Mouse (Mus musculus): ENCODE data around the gene Grik1.
A peak's percentile ranks its signal among the peaks of the same experiment; 100 is the strongest.

Gene Grik1

DNA sequence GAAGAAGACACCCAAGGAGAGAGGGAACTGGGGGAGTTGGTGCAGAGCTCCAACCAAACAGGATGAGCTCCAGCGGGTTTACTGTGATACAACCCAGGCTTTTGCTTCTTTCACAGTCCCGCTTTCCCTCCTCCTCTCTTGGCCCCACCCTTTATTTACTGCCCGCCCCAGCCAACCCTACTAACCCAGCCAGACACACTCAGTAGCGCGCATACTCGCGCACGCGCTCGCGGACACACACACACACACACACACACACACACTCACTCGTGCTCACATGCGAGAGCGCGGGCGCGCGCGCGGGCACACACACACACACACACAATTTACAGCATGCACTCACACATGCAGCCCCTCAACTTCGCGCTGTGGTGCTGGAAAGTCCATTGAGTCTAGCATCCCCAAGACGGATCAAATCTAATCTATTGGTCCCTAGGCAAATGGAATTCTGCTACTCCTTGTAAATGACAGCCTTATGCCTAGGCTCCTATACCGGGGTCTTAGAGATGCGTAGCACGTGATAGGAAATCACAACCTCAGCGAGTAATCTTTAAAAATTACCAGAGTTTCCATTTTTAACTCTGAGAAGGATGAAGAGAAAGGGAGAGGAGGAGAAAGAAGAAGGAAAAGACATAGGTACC, at the start of gene Grik1:
Gene Grik1 (minus strand): TSS at position 134 of the 641 bp plus-strand sequence.
- peak; percentile 75 for DNase-seq (ENCODE audit: low read depth, low spot score)

DNA sequence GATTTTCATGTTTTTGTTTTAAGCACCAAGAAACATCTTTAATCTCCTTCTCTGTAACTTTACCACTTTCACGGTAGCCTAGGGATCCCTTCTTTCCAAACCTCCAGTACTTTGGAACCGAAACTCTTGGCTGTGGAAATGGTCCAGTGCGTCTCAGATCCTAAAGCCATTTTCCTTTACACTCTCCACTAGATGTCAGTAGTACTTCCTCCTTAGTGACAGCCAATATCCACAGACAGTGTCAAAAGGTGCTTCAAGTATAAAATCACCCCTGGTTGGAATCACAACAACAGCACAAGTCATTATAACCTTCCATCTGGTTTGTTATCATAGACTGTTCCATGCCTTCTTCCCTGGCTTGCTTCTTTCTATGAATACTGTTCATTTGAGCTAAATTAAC, 4.1 kb upstream of the Grik1 start:
- DNase-seq (ENCODE audit: low read depth, low spot score): peak; percentile 25

DNA sequence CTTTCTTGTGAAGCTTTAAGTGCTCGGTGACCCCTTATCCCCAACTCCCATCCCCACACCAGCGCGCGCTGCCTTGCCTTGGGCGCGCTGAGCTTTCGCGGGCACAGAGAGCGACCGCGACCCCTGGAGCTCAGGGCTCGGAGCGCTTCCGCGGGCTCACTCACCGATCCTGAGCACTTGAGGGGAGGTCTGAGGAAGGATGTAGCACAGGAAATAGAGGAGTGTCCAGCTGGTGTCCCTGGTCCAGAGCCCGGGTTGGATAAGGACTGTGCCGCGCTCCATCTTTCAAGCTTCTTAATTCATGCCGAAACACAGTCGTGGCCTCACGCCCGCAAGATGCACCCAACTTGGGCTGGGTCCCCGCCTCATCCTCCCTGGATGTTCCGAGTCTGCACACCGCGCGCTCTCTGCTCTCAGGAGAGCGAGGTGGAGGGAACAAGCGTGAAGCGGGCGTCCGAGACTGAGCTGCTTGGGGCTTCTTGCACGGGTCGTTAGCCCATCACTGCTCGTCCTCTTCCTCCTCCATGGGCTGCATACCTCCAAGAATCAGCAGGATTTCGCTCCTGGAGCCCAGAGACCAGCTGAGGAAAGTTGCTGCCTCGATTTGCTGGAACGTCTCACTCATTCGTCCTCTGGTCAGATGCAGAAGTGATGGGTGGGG, 514 bp downstream of the Grik1 start:
- peak; percentile 36 for DNase-seq (ENCODE audit: low read depth, low spot score)

DNA sequence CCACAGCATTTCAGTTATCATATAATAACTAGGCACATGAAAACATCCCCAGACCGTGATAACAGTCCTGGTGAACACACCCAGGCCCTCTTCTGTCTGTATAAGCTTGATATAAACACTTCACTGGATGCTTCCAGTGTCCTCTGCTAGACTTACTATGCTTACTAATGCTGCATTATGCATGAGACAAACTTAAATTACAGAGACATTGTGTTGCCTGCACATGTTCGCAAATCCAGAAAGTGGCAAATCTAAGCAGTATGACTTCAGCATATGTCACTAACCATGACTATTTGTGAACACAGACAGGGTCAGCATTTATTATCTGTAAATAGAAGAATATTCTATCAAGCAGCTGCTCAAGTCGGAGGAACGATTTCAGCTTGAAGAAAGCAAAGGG, 31.7 kb downstream of the Grik1 start:
- DNase-seq (ENCODE audit: low read depth, low spot score): no peak

DNA sequence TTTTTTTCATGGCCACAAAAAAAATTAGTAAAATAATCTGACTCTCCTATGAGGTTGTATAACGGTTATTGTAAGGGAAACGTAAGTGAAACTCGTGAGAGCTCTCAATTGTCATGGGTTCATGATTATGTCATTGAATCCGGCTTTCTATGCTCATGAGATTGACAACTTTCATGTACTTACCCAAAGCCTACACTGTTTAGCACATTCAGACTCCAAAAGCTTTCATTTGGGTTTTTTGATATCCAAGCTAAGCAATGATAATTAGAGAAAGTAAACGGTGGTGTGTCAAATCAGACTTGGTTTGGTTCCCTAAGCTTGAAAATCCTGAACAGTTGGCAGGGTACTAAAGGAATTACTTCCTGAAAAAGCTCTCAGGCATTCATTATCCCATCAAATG, 33.0 kb downstream of the Grik1 start:
- no peak for DNase-seq (ENCODE audit: low read depth, low spot score)

DNA sequence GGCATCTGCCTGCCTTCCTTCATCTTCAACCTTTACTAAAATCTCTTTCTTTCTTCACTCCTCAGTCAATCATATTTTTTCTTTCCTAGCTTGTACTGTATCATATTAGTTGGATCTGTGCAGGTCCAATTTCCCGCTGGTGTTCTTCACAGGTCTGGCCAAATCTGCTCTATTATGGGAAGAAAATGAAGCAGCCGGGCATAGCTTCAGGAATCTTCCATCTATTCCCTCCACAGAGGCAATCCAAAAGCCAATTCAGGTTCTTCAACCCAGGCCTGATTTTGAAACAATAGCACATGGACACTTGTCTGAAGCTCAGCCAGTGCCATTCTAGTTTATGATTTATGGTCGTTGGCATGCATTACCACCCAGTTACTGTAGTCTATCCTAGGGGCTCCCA, 34.0 kb downstream of the Grik1 start:
- DNase-seq (ENCODE audit: low read depth, low spot score): no peak

DNA sequence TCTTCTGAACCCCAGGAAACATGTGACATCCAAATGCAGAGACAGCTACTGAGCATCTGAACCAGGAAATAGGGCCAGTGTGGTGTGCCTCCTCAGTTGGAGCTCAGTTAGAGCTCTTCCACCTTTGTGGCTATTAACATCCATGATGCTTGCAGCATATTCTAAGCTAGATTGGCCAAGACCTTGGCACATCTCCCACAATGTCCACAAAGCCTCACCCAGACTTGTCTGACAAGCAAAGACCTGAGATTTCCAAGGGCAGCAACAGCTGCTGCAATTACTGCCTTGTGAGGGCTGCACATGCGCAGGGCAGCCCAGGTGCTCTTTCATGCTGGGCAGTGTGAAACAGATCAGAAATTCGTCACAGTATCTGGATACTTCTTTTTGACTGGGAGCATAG, 37.4 kb downstream of the Grik1 start:
- no peak for DNase-seq (ENCODE audit: low read depth, low spot score)

DNA sequence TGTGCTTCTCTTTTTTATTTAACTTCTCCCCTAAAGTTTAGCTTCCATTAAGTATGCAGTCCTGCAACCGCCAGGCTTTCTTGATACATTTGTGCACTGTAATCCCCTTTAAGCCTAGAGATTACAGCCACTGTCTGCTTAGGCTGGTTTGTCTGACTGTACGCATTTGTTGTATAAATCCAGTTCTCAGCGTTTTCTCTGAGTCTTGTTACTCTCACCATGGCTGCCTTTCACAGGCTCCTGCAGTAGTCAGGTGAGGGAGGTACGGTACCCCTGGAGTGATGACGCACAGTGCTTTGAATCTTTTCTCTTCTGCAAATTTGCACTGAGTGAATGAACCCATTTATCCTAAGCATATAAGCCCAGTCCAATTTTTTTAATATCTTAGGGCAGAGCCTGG, 39.0 kb downstream of the Grik1 start:
- DNase-seq (ENCODE audit: low read depth, low spot score): no peak

DNA sequence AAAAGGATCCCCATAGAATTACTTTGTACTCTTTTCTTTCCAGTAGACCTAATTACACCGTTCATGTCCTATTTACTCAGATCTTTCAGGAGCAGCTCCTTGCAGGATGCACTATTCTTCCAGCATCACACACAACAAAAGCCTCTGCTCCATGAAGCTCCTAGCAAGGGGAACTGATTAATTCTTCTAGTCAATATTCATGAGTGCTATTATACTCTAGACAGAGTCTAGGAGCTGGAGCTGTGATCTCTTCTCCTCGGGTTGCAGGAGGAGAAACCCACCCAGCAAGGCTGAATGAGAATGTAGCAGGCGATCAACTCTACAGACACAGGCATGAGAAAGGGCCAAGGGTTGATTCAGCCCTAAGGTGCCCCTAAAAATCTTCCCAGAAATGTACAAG, 40.2 kb downstream of the Grik1 start:
- no peak for DNase-seq (ENCODE audit: low read depth, low spot score)

DNA sequence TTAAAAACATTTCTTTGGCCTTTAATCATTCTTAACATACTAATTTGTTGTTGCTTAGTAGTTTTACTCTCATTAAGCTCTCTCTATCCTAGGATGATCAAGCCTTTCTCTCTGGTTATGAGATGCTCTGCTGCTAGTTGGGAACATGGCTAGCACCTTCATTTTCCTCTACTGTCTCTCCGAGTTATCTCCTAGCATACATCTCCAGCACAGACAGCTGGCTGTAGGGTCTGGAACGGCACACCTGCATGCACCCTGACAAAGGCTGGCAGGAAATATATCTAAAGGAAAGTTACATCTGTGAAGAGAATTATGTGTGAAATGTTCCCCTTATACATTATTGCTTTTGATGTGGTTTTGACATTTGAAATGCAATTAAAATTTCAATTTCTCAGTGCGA, 42.5 kb downstream of the Grik1 start:
- DNase-seq (ENCODE audit: low read depth, low spot score): no peak

DNA sequence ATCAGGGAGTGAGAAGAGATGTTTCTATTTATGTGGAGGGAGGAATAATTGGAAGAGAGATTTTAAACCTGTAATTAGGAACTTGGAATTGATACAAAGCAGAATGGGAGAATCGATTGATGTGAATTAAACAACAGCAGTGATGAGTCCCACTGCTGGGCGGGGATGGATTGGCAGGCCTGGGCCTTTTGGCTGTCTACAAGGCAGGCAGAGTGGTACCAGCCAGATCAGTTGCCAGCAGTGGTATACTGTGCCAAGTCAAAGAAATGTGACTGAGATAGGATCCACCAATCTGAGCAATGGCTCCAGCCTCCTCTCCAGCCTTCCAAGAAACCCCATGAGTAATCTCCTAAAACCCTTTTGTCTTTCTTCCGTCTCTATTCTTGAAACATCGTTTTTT, 45.4 kb downstream of the Grik1 start:
- DNase-seq (ENCODE audit: low read depth, low spot score): peak; percentile 31

DNA sequence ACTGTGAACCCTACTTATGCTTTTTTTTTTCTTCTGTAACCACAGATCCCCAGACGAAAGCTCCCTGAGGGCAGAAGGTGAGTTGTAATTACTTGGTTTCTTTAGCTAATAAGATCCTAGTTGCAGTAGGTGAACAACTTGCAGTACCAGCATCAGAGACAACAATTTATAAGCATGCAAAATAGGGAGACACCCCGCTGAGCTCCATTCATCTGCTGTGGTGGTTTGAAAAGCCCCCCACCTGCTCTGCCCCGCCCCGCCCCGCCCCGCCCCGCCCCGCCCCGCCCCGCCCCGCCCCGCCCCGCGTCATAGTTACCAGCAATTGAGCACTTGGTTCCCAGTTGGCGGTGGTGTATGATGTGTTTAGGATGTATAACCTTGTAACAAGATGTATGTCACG, 64.4 kb downstream of the Grik1 start:
- DNase-seq (ENCODE audit: low read depth, low spot score): no peak

DNA sequence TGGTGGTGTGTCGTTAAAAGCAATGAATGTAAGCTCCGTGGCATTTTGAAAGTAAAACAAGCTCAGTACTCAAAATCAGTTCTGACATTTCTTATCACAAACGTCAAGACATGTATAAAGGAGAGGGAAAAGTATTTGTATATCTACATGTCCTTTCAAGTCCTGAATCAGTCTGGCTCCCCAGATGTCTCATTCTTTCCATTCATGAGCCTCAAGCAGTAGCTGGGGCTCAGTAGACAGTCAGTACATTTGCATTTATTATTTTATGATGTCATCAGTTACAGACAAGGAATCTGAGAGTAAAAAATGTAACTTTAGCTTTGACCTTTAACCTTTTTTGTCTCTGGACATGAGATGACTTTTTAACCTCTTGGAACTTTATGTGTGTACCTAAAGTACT, 68.1 kb downstream of the Grik1 start:
- DNase-seq (ENCODE audit: low read depth, low spot score): no peak

DNA sequence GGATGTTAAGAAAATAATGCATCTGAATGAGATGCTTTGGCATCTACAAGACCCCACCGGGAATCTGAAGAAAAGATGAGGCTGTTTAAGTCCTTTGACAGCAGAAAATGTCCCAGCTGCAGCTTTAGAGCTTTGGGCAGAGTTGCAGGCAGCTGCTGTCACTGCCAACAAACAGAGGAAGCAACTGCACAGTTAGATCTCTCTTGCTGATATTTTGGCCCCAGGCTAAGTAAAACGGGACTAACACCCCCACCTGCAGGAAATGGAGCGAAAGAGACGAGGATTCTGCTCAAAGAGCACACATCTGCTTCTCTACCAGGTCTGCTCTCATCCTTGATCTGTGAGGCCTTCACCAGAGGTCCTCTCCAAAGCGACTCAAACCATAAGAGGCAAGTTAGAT, 77.5 kb downstream of the Grik1 start:
- DNase-seq (ENCODE audit: low read depth, low spot score): peak; percentile 25

DNA sequence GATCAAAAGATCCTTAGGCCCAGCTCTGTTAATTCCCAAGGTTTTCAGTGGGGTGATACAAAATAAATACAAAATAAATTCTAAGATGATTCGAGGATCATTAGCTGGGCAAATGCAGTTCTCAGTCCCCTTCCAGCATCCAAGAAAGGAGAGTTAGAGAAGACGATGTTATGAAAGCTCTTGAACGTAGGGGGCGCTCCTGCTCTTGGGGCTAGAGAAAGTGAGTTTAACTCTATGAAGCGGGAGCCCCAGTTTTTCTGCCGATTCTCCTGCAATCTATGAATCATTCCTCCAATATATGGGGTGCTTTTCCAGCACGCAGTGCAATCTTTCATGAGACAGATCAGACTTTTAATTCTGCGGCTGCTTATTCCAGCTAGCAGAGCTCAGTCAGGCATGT, 78.2 kb downstream of the Grik1 start:
- peak; percentile 31 for DNase-seq (ENCODE audit: low read depth, low spot score)

DNA sequence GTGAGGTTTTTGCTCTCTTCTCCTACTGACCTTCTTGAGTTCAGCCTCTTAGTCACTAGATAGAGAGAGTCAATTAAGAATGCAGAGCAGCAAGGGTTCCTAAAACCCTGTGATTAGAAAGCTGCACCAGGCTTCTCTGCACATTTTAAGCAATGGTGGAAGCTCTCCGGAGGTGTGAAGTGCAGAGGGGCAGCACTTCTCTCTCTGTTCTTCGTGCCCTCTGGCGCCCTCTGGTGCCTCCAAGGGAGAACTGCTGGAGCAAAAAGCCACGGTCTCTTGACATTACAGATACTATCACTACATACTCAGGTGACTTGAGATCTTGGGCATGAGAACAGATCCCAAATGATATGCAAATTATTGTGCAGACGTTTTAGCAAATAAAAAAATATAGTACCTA, 85.7 kb downstream of the Grik1 start:
- peak; percentile 69 for DNase-seq (ENCODE audit: low read depth, low spot score)

DNA sequence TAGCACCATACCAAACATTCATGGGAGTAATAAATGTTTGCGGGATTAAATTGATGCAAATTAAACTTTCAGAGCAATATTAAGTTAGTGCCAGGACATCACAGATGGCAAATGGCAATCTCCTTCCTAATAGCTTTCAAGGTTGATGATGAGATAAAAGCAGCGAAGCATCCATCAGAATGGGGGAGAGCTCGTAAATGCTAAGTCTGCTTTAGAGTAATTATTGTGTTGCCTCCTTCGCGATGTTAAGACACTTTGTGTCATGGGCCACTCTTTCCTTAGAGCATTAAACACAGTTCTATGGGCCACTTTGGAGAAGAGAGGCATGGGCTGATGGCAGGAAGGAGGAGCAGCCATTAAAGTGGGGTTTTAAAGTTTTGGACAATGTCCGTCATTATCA, 86.1 kb downstream of the Grik1 start:
- no peak for DNase-seq (ENCODE audit: low read depth, low spot score)

DNA sequence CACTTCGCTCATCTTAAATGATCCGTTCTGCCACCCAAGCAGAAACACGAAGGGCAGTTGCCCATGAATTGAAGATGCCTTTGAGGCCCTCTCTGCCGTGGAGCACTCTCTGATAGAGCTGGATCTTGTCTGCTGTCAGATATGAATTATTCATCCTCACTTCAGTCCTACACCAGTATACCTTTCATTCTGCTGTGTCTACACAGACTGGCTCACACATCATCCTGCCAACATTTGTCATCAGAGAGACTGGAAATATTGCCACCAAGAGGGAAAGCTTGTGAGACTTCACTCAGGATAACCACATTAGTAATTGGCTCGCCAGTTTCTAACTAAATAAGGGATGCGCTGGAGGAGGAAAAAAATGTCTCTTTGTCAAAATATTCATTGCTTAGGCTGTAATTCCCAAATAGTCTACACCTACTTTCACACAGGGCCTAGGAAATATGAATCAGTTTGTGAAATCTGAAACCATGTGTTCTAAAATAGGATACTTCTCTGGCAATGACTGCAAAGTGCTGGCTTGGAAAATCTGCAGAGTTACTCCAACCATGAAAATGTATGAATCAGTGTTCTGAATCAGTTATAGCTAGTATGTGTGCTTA, 102.5 kb downstream of the Grik1 start:
- DNase-seq (ENCODE audit: low read depth, low spot score): peak; percentile 78

DNA sequence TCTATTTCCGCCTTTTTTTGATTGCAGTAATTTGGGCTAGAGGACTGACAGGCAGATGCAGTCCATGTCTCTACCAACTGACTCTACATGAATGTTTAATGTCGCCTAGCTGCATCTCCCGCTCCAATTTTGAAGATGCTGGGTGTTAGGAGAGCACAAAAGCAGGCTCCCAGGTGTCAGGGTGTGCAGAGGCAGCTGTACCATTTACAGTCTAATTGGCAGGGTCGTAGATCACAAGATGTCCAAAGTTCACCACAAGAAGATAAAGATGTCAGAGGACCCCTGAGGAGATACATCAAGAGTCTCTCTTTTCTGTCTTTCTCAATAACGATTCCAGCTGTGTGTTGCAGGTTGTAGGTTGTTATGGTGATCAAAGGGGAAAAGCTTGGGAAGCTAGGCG, 111.3 kb downstream of the Grik1 start:
- no peak for DNase-seq (ENCODE audit: low read depth, low spot score)

DNA sequence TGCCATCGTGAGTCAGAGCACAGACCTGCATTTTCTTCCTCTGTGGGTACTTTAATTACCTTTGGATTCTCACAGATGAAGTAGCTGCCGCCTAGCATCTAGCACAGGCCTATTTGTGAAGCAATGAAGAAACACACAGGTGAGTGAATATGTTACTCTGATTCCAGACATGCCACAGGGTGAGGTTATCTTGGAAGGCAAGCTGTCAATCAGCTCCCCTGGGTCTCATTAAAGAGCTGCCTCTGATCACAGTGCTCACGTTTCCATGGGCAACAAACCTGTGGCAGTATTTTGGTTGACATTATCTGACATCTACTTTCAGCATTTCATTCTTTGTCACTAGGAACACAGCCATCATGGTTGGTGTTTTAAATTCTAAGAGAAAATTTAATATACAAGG, 112.7 kb downstream of the Grik1 start:
- no peak for DNase-seq (ENCODE audit: low read depth, low spot score)

DNA sequence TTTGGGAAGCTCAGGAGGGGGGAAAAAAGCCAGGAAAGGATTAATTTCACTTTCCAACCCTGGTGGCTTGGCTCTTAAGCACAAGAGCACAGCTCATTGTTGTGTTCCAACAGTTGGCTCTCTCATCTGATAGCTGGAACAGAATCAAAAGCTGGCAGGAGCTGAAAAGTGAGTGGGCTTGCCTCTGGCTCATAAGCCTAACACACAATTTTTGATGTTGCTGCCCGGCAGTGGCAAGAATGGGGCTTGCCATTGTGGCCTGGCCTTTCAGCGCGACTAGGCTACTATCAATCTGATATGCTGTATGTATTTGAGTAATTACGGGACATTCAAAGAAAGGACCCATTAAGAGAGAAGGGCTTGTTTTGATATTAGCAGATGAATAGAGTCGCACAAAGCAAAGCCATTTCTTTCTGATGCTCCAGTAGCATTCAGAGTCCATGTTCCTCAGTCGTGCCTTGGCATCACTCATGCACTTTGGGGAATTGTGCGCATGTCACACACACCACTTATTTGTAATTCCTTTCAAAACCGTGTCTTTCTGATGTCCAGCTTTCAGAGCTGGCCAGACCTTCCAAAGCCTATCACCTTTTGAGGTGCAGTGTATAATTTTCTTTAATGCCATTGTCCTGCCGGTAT, 115.9 kb downstream of the Grik1 start:
- DNase-seq (ENCODE audit: low read depth, low spot score): peak; percentile 86

DNA sequence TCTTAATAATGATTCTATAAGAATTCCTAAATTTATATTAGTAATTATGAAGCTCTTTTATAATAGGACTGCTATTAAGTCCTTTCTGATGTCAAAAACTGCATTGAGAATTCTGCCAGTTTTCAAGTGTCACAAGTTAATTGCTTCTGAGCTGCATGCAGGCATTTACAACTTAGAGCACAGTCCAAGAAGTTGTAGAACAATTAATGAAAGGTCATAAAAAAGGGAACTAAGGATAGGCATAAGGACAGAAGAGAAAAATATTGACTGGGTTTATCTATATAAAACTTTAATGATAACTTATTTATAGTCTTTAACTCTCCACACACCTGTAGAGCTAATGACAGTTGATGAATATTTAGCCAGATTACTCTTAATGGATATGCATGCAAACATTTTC, 123.5 kb downstream of the Grik1 start:
- DNase-seq (ENCODE audit: low read depth, low spot score): no peak

DNA sequence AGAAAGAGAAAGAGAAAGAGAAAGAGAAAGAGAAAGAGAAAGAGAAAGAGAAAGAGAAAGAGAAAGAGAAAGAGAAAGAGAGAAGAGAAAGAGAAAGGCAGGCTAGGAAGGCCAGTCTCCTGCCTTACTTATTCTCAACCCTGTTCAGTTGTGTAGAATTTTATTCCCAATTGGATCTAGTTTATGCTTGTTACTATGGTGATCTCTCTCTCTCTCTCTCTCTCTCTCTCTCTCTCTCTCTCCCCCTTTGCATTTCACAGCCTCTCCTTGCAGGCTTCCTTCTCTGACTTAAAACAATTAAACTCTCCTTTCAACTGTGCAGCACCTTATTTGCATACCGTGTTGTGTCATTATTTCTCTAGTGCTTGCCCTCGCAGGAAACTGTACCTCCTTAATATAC, 147.5 kb downstream of the Grik1 start:
- DNase-seq (ENCODE audit: low read depth, low spot score): no peak

Data from brain, adult 2 months (tissue).